Mouse (Mus musculus) liver, adult (tissue): ENCODE measurements around the gene Taf1b.

Experiments
- GATA4 ChIP-seq: IDR thresholded peaks from 2 replicates; pipeline ENCODE4 v1.6.1; 2014; ENCODE audit warnings: mild to moderate bottlenecking, low read length; ENCODE audit not compliant: insufficient replicate concordance

Taf1b gene

DNA sequence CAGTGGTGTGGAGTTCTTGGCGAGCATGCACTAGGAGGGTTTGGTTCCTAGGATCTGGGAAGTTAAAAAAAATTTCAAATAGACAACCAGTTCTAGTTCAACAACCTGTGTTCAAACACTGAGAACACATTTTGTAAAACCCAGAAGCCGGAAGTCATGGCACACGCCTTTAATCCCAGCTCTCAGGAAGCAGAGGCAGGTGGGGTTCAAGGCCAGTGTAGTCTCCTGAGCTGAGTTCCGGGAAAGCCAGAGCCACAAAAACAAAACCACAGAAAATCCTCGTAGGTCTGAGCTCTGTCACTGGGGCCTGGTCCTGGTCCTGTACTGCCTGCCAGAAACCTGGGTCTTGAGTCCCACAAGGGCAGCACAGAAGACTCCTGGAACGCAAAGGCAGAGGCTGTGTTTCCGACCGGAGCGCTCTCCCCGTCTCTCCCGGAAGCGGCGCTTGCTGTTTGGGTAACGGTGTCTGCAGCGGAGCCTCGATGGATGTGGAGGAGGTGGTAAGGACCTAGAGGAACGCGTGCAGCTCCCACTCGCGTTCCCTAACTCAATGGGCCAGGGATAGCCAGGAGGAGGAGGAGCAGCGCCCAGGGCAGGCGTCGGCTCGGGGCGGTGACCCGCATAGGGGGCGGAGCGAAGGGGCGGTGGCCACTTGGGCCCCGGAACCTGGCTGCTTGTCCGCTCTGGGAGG, at the start of gene Taf1b:
Taf1b (plus strand) TSS at position 210 of the 691 bp plus-strand sequence.
- TF ChIP-seq GATA4 = no peak

- no peak for TF ChIP-seq GATA4
These were observed 37.8 kb upstream of the Taf1b start for GRCm38 (mm10) chr12:24460406-24460805.

GRCm38 (mm10) chr12:24468966-24469365, 29.2 kb upstream of the Taf1b start:
- no peak for TF ChIP-seq GATA4

GRCm38 (mm10) chr12:24470943-24471342, 27.2 kb upstream of the Taf1b start:
- no peak for TF ChIP-seq GATA4

- no peak for TF ChIP-seq GATA4
These were observed 24.9 kb upstream of the Taf1b start for GRCm38 (mm10) chr12:24473221-24473620.

- no peak for TF ChIP-seq GATA4
These were observed 13.2 kb upstream of the Taf1b start for GRCm38 (mm10) chr12:24484930-24485329.

- TF ChIP-seq GATA4 = no peak
These were observed 11.3 kb upstream of the Taf1b start for GRCm38 (mm10) chr12:24486882-24487281.

- no peak for TF ChIP-seq GATA4
These were observed 5.1 kb upstream of the Taf1b start for GRCm38 (mm10) chr12:24493011-24493410.

GRCm38 (mm10) chr12:24493412-24493811, 4.7 kb upstream of the Taf1b start:
- TF ChIP-seq GATA4 = no peak

GRCm38 (mm10) chr12:24517118-24517517, 19.0 kb downstream of the Taf1b start:
- no peak for TF ChIP-seq GATA4

DNA sequence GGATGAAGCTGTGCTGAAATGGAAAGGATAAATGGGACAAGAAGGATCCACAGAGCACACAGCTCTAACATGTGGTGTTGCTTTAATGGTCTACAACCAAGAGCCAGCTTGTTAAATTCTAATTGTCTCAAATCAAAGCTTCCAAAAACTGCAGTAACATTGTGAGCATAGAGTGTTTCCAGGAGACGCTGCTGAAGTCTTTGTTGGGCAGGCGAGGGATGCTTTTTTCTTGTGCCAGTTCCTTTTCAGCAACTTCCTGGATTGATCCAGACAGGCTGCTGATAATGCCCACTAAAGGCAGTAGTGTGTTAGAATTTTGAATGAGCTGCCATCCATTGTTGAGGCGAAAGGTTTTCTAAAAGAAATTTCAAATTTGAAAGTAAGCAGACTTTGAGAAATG, 22.9 kb downstream of the Taf1b start:
- TF ChIP-seq GATA4 = no peak

DNA sequence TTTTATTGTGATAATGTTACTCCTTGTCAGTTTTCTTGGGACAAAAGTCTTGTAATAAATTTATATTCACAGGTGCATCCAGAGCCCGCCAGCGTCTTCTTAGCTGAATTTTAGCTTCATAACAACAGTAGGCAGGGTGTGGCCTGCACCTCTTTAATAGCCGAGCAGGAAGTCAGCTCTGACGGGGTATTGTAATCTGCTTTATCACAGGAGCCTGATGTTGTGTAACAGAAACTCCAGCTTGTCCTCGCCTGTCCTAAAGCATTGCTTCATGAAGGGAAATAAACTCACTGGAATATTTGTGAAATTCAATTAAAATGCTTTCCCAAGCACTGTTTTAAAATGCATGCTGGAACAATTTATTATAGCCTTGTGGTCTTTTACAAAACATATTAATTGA, 38.2 kb downstream of the Taf1b start:
- no peak for TF ChIP-seq GATA4

DNA sequence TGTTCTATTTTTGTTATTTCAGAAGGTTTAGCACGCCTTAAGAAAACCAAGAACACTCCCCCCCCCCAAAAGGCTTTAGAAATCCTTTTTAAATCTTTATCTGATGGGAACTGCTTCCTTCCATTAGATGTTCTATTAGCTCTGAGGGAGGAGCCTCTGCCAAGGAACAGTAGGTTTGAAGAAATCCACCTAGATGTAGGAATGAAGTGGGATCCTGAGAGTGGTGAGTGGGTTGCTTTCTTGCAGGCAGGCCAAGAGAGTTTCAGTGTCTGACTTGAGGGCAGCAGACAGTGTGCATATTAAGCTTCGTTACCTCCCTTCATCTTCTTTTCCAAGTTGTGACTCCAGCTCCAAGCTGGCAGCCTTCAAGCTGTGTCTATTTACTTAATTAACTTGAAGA, 39.0 kb downstream of the Taf1b start:
- no peak for TF ChIP-seq GATA4

DNA sequence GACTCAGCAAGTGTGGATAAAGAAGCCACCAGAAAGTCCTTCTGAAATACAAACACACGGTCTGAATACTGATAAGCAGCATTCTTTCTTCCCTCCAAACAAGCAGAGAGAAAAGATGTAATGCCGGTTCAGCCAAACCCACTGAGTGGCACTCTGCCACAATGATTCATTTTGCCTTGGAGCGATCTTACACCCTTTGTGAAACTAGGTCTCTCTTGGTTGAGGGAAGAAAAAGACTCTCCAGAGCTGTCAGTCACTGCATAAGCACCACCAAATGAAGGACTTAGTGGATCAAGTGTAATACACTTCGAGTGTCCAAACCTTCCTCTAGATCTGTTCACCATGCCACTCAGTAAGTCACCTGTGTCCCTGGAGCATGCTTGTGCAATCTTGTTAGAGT, 39.8 kb downstream of the Taf1b start:
- TF ChIP-seq GATA4 = no peak

DNA sequence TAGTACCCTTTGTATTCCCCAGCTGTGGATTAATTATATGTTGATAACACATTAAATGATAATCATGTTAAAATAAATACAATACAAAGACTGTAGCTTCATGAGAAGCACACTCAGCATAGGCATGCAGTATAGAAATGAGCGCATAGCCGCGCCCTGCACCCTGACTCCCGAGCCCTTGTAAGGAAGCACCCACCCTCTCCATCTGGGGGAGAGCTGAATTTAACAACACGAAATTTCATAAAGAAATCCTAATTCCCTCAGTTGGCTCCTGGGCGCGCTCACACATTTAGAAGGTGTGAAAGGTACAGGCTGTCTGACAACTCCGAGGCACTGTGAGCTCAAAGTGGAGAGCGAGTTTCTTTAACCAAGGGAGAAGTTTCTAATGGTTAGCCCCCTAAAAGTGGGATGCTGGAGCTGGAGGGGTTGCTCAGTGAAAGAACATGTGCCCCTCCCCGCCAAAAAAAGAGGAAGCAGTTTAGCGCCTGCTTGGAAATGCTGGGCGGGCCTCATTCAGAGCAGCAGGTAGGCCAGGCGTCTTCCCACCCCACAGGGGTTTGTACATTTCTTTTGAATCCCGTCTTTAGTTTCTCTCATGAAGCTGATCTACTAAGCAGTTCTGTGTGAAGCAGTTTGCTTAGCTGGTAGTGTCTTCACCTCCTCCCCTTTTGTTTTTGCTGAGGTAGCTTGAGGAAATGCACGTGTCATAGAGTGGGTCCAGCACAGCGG, 43.4 kb downstream of the Taf1b start:
- no peak for TF ChIP-seq GATA4

DNA sequence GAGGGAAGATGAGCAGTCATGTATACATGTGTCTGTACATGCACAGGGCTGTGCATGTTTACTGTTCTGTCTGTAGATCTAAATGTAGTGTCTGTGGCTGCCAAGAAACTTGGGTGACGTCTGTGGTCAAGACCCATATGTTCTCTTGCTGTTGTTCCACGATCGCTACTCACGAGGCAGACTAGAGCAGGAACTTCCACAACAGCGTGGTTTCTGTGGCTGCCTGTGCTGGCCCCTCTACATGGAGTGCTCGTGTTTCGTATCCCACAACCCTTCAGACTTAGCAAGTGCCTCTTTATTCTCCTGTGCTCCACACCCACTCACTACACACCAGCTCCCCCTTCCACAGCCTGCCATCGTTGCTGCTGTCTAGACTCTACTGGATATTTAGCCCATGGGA, 49.5 kb downstream of the Taf1b start:
- no peak for TF ChIP-seq GATA4

DNA sequence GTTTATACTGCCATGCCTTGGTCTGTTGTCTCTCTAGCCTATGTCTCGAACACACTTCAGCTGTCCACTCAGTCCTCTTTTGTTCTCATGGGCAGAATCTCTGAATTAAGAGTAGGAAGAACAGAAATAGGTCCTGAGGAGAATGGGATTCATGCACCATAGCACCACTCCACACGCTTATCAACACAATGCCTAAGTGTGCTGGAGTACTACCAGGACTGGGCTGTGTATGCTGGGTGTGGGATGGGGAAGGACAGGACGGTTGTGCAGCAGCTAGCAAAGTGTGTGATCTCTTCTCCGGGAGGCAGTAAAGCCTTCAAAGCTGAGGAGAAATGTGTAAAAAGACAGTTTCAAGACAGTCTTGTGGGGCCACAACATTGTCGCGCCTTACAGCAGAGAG, 50.7 kb downstream of the Taf1b start:
- no peak for TF ChIP-seq GATA4

DNA sequence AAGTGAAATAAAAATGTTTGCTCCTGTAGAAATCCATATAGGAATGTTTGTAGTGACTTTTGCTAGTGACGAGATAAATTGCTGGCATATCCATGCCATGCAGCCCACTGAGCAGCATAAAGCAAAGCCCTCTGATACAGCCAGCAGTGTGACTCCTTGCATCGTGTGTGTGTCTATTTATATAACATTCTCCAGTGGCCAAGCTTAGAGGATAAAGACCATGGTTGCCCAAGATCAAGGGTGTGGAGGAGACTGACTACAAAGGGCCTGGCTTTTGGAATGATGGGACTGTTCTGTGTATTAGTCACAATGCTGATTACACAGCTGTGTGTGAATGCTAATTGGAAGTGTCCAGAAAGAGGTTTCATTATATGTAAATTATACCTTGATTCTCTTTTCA, 54.4 kb downstream of the Taf1b start:
- TF ChIP-seq GATA4 = no peak
